Comparison of ENCODE assay signal across 17 mouse cellular contexts in genomic region chr1:25621458-25621857, GRCm38 (mm10).
"Had no signal": no experiment of that assay in that cellular context is flagged by ENCODE, and none has a peak within 500 bp of the region (broad histone marks: within the 10 kb centered on the region; RNA-seq: fewer than 3 reads in every experiment).

No protein-coding gene starts in this region.

- H3K27ac ChIP-seq: kidney, postnatal 0 days; layer of hippocampus, adult 2 months; limb, embryonic 12.5 days; limb, embryonic 15.5 days; liver, embryonic 14.5 days; macrophage had no signal

- H3K27me3 ChIP-seq: limb, embryonic 12.5 days; limb, embryonic 15.5 days had no signal

- ATAC-seq: intestine, embryonic 16.5 days; liver, postnatal 0 days; lung, postnatal 0 days had no signal

- H3K36me3 ChIP-seq: limb, embryonic 12.5 days; limb, embryonic 15.5 days had no signal

- H3K4me3 ChIP-seq: layer of hippocampus, adult 2 months; limb, embryonic 12.5 days; limb, embryonic 15.5 days had no signal

- DNase-seq: kidney, adult 18-20 months; kidney, postnatal 25 days; layer of hippocampus, adult 9-11 months; left cerebral cortex, postnatal 4 days; liver, postnatal 0 days; lung, embryonic 14.5 days; thymus, adult 18-20 months; thymus, postnatal 36 days had no signal

- H3K4me2 ChIP-seq: limb, embryonic 12.5 days; limb, embryonic 15.5 days; liver, embryonic 11.5 days; lung, embryonic 14.5 days had no signal

- H3K4me1 ChIP-seq: limb, embryonic 12.5 days; limb, embryonic 15.5 days had no signal

- H3K9me3 ChIP-seq: limb, embryonic 12.5 days; limb, embryonic 15.5 days had no signal

- H3K9ac ChIP-seq: limb, embryonic 12.5 days; limb, embryonic 15.5 days; liver, embryonic 14.5 days; liver, postnatal 0 days; lung, embryonic 14.5 days had no signal
